Mouse (Mus musculus) midbrain, embryonic 15.5 days (tissue): ENCODE measurements around the gene Irf9. TPM values are rescaled to one million over a fixed set of nuclear protein-coding genes. Genes with fewer than 3 reads are reported as not detected.

Experiments used
- ATAC-seq: fragments of 200-750 bp; cut with Nextera tagmentation; replicated peaks from 2 replicates; pipeline ENCODE4 v1.8.0; 2017; ENCODE audit warnings: moderate TSS enrichment
- H3K27ac ChIP-seq: fragments of 300-500 bp; sonication (generic); 2 replicates; pipeline ENCODE4 v1.5.1; 2015; ENCODE audit warnings: mild to moderate bottlenecking, inconsistent platforms
- H3K27me3 ChIP-seq: fragments of 300-500 bp; sonication (generic); replicated peaks from 2 replicates; pipeline ENCODE4 v1.6.1; 2015; ENCODE audit warnings: inconsistent platforms
- H3K36me3 ChIP-seq: fragments of 300-500 bp; sonication (generic); replicated peaks from 2 replicates; pipeline ENCODE4 v1.6.1; 2015; ENCODE audit warnings: inconsistent platforms
- H3K4me1 ChIP-seq: fragments of 300-500 bp; sonication (generic); 2 replicates; pipeline ENCODE4 v1.6.1; 2015; ENCODE audit warnings: inconsistent platforms
- H3K4me2 ChIP-seq: fragments of 300-500 bp; sonication (generic); 2 replicates; pipeline ENCODE4 v1.6.1; 2015; ENCODE audit warnings: inconsistent platforms, mild to moderate bottlenecking, moderate library complexity
- H3K4me3 ChIP-seq: fragments of 300-500 bp; sonication (generic); 2 replicates; pipeline ENCODE4 v1.5.1; 2015; ENCODE audit warnings: mild to moderate bottlenecking, inconsistent platforms
- H3K9ac ChIP-seq: fragments of 300-500 bp; sonication (generic); 2 replicates; pipeline ENCODE4 v1.6.1; 2015; ENCODE audit warnings: mild to moderate bottlenecking, inconsistent platforms
- H3K9me3 ChIP-seq: fragments of 300-500 bp; sonication (generic); 2 replicates; pipeline ENCODE4 v1.6.1; 2016; ENCODE audit warnings: inconsistent platforms
- WGBS: fragments of 180-500 bp; shearing (Covaris S2); methylation state at CpG from one replicate; pipeline ENCODE4 v1.1.7; 2015; ENCODE audit warnings: mixed read lengths; 5-methylcytosine and 5-hydroxymethylcytosine counted together
- polyA plus RNA-seq: library from polyadenylated mRNA; unstranded; fragments of >200 nt; fragmentation: Nextera tagmentation; extraction: Ambion mirVana; gene quantifications from 2 replicates; pipeline ENCODE4 v1.2.1, GENCODE M21; 2015

The Irf9 gene
- polyA plus RNA-seq, 1 experiment from 2014 or later = 10.0 TPM

DNA sequence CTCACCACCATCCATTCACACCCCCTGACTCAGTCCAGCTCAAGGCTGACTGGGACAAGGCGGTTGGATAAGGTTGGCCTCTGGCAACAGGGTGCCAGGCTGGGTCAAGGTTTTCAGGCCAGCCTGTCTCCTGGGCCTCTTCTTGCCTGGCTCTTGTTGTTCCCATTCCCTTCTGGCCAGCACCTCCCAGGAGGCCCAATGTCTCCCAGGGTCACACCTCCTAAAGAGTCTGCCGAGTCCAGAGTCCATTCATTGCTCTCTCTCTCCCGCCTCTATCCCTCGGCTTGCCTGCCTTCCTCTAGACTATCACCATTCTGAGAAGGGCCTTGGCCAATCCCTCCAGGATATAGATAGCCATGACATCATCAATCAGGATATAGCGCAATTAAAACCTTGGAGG is 54.6 kb downstream of the Irf9 start:
- H3K27me3 ChIP-seq = no peaks in the 10 kb centered on the region
- H3K9me3 ChIP-seq = no peaks in the 10 kb centered on the region
- H3K4me3 ChIP-seq = no peak overlapping the region
- ATAC-seq = no peak
- WGBS = 92% methylated on average over 5 of the region's 5 CpGs
- H3K4me2 ChIP-seq = no peak overlapping the region
- H3K36me3 ChIP-seq = peaks cover 7% of the 10 kb centered on the region; the same call in 1 of the 2 replicates
- H3K27ac ChIP-seq = no peak overlapping the region
- H3K9ac ChIP-seq = no peak overlapping the region
- peaks cover 16% of the 10 kb centered on the region for H3K4me1 ChIP-seq

Other genes starting within 250 kb of the Irf9 start
- gene Dhrs4, start 124.8 kb upstream of the Irf9 start, polyA plus RNA-seq = 20.8 and 21.6 TPM in 2 replicates
- gene Carmil3, start 112.9 kb upstream of the Irf9 start, polyA plus RNA-seq = 32.4 and 36.1 TPM in 2 replicates
- gene Cpne6, start 93.1 kb upstream of the Irf9 start, polyA plus RNA-seq = 1.9 and 2.1 TPM in 2 replicates
- 0.15 and 0.17 TPM in 2 replicates for gene Nrl, start 78.6 kb upstream of the Irf9 start, polyA plus RNA-seq
- gene Pck2, start 63.3 kb upstream of the Irf9 start, polyA plus RNA-seq = 25.4 and 28.0 TPM in 2 replicates
- 129 and 135 TPM in 2 replicates for gene Dcaf11, start 43.6 kb upstream of the Irf9 start, polyA plus RNA-seq
- 1.4 TPM in 1 of 2 replicates, not detected in the other for gene A730061H03Rik, start 43.2 kb upstream of the Irf9 start, polyA plus RNA-seq
- gene Fitm1, start 28.0 kb upstream of the Irf9 start, polyA plus RNA-seq = 0.23 TPM in 1 of 2 replicates, not detected in the other
- 215 and 217 TPM in 2 replicates for gene Psme1, start 25.4 kb upstream of the Irf9 start, polyA plus RNA-seq
- 29.3 and 32.9 TPM in 2 replicates for gene Emc9, start 18.3 kb upstream of the Irf9 start, polyA plus RNA-seq
- 150 and 184 TPM in 2 replicates for gene Psme2, start 12.5 kb upstream of the Irf9 start, polyA plus RNA-seq
- 23.0 and 24.2 TPM in 2 replicates for gene Rnf31, start 11.9 kb upstream of the Irf9 start, polyA plus RNA-seq
- gene Rec8, start 14.5 kb downstream of the Irf9 start, polyA plus RNA-seq = 6.5 and 6.6 TPM in 2 replicates
- 116 and 121 TPM in 2 replicates for gene Ipo4, start 32.4 kb downstream of the Irf9 start, polyA plus RNA-seq
- gene Gm49378, start 34.3 kb downstream of the Irf9 start, polyA plus RNA-seq = 0.79 and 1.1 TPM in 2 replicates
- gene Tm9sf1, start 40.2 kb downstream of the Irf9 start, polyA plus RNA-seq = 63.0 and 65.0 TPM in 2 replicates
- 0.41 and 0.43 TPM in 2 replicates for gene Tssk4, start 46.6 kb downstream of the Irf9 start, polyA plus RNA-seq
- 77.1 and 79.5 TPM in 2 replicates for gene Mdp1, start 56.9 kb downstream of the Irf9 start, polyA plus RNA-seq
- 42.8 and 43.1 TPM in 2 replicates for gene Gmpr2, start 68.4 kb downstream of the Irf9 start, polyA plus RNA-seq
- gene Nedd8, start 68.6 kb downstream of the Irf9 start, polyA plus RNA-seq = 531 and 550 TPM in 2 replicates
- 25.6 TPM in 2 replicates for gene Tinf2, start 78.2 kb downstream of the Irf9 start, polyA plus RNA-seq
- gene Tgm1, start 110.4 kb downstream of the Irf9 start, polyA plus RNA-seq = 0.20 and 0.27 TPM in 2 replicates
- gene Rabggta, start 118.7 kb downstream of the Irf9 start, polyA plus RNA-seq = 56.7 and 61.4 TPM in 2 replicates
- gene Dhrs1, start 142.1 kb downstream of the Irf9 start, polyA plus RNA-seq = 61.6 and 68.7 TPM in 2 replicates
- gene Nop9, start 142.1 kb downstream of the Irf9 start, polyA plus RNA-seq = 28.7 and 31.8 TPM in 2 replicates
- gene Cideb, start 154.9 kb downstream of the Irf9 start, polyA plus RNA-seq = 0.25 and 0.66 TPM in 2 replicates
- gene Ltb4r2, start 157.9 kb downstream of the Irf9 start, polyA plus RNA-seq = 0.67 and 0.70 TPM in 2 replicates
- gene Ltb4r1, start 162.4 kb downstream of the Irf9 start, polyA plus RNA-seq = 0.41 and 0.59 TPM in 2 replicates
- 5.7 and 6.2 TPM in 2 replicates for gene Adcy4, start 180.5 kb downstream of the Irf9 start, polyA plus RNA-seq
- gene Ripk3, start 185.3 kb downstream of the Irf9 start, polyA plus RNA-seq = 2.3 and 2.7 TPM in 2 replicates
- gene Nfatc4, start 219.6 kb downstream of the Irf9 start, polyA plus RNA-seq = 8.4 and 10.8 TPM in 2 replicates